Mouse (Mus musculus): ENCODE measurements at regions not wholly inside any gene's neighbourhood (a gene's known extent, or its start where the extent isn't known, plus 50 kb on each side); places are given as distances from the start of the nearest gene placed in this dataset.

- TF ChIP-seq CTCF (IDR thresholded peaks at IDR 0.05; ENCODE audit: control insufficient read depth, insufficient read depth, low read length) (no peak), POLR2A (IDR thresholded peaks at IDR 0.05; ENCODE audit: borderline replicate concordance, control insufficient read depth, low read depth, low read length) (no peak)
These were observed 77.7 kb downstream of the Gm826 start for GRCm38 (mm10) chr2:160256251-160256650.
